Mouse (Mus musculus) C2C12 (cell line): ENCODE measurements at regions not wholly inside any gene's neighbourhood (a gene's known extent, or its start where the extent isn't known, plus 50 kb on each side); places are given as distances from the start of the nearest gene placed in this dataset.

Experiments used
- H3K27me3 ChIP-seq: one replicate; pipeline ENCODE4 v1.6.1; 2011; ENCODE audit not compliant: control insufficient read depth, insufficient read depth, insufficient read length
- H3K36me3 ChIP-seq: one replicate; pipeline ENCODE4 v1.6.1; 2011; ENCODE audit not compliant: control insufficient read depth, insufficient read depth
- H3K4me3 ChIP-seq: one replicate; pipeline ENCODE4 v1.5.1; 2011; ENCODE audit warnings: mild to moderate bottlenecking, control low read depth; ENCODE audit not compliant: poor library complexity, insufficient read depth, severe bottlenecking
- H3K79me2 ChIP-seq: one replicate; pipeline ENCODE4 v1.6.1; 2011; ENCODE audit not compliant: control insufficient read depth, insufficient read depth
- H3K79me3 ChIP-seq: one replicate; pipeline ENCODE4 v1.6.1; 2011; ENCODE audit warnings: low read depth, control low read depth
- H3ac ChIP-seq: one replicate; pipeline ENCODE3; 2011; ENCODE audit warnings: low read depth; ENCODE audit not compliant: control insufficient read depth, insufficient read length
- CEBPB ChIP-seq: IDR thresholded peaks from one replicate; pipeline ENCODE4 v1.6.1; 2011; ENCODE audit warnings: low read depth, mild to moderate bottlenecking, control low read depth, moderate library complexity
- CTCF ChIP-seq: IDR thresholded peaks from one replicate; pipeline ENCODE4 v1.5.1; 2011; ENCODE audit not compliant: control insufficient read depth, insufficient read depth, insufficient read length
- FOSL1 ChIP-seq: IDR thresholded peaks from one replicate; pipeline ENCODE4 v1.8.0; 2011; ENCODE audit warnings: mild to moderate bottlenecking, low read length; ENCODE audit not compliant: poor library complexity, insufficient read depth, severe bottlenecking
- MAX ChIP-seq: IDR thresholded peaks from one replicate; pipeline ENCODE4 v1.6.1; 2011; ENCODE audit warnings: mild to moderate bottlenecking, control low read depth
- MYOD1 ChIP-seq: IDR thresholded peaks from one replicate; pipeline ENCODE4 v1.6.1; 2011; ENCODE audit warnings: low read depth; ENCODE audit not compliant: control insufficient read depth, insufficient read length
- MYOG ChIP-seq: IDR thresholded peaks from one replicate; pipeline ENCODE4 v1.6.1; 2011; ENCODE audit not compliant: control insufficient read depth, insufficient read length; ENCODE audit errors: extremely low read depth
- USF1 ChIP-seq: IDR thresholded peaks from one replicate; pipeline ENCODE4 v1.6.1; 2011; ENCODE audit warnings: low read depth, mild to moderate bottlenecking, control low read depth, moderate library complexity

GRCm38 (mm10) chr16:12694646-12695045 lies 414.8 kb upstream of the Ercc4 start:
- Histone ChIP-seq H3K79me2 (no peaks in the 10 kb centered on the region), H3K79me3 (no peaks in the 10 kb centered on the region), H3ac (no peak overlapping the region), H3K36me3 (no peaks in the 10 kb centered on the region), H3K27me3 (no peaks in the 10 kb centered on the region), H3K4me3 (no peak overlapping the region)
- TF ChIP-seq CEBPB (no peak), MYOG (no peak), FOSL1 (no peak), MYOD1 (no peak), USF1 (no peak), MAX (no peak), CTCF (no peak)

DNA sequence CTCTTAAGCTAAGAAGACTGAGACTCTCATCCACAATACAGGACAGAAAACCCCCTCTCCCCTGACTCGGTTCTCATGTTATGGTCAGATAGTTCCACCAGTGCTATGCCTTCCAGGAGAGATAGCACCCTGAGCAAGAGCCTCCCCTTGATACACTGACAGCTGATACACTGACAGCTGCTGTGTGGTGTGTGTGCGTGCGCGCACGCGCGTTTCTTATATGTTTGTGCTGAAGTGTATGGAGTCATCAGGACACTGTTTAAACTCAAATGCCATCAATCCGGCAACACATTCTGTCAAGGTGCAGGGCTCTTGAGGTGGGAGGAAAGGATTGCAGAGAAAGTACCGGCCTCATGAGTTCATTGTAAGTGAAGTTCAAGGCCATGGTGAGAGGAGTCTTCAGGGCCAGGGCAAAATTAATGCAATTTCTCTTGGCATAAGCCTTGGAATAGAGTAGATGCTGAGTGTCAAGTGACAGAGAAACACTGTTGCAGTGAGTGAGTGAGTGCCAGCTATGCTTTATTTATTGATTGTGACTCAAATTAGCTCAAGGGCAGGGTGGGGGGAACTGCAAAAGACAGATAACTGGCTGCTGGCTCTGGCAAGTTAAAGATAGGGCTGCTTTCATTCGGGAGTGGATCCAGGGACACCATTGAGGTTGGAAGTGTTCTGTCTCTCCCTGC lies 412.4 kb upstream of the Ercc4 start:
- Histone ChIP-seq H3K79me3 (no peaks in the 10 kb centered on the region), H3K4me3 (no peak overlapping the region), H3K27me3 (no peaks in the 10 kb centered on the region), H3K36me3 (no peaks in the 10 kb centered on the region), H3ac (no peak overlapping the region), H3K79me2 (no peaks in the 10 kb centered on the region)
- no peak for TF ChIP-seq CTCF
- TF ChIP-seq MYOG = no peak
- no peak for TF ChIP-seq MYOD1
- TF ChIP-seq USF1 = no peak

DNA sequence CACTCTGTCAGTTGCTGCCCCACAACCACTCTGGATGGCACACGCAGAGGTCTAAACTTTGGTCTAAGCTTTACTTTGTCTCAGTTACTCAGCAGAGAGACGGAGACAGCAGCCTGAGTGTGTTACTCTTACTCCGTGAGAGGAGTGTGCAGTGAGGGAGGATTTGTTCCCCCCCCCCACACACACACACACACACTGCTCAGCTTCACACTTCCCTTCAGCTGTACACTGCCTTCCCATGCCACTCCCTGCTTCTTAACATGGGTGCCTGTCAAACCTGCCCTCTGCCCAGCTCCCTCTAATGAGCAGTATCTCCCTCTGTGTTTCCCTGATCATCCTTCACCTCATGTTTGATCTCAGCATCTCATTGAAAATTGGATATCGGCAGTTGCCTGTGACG lies 409.9 kb upstream of the Ercc4 start:
- no peak for TF ChIP-seq CTCF
- no peak for TF ChIP-seq FOSL1
- TF ChIP-seq USF1 = no peak
- TF ChIP-seq CEBPB = no peak
- no peak for TF ChIP-seq MYOD1
- no peak for TF ChIP-seq MAX
- TF ChIP-seq MYOG = no peak
- Histone ChIP-seq H3K36me3 (no peaks in the 10 kb centered on the region), H3K79me3 (no peaks in the 10 kb centered on the region)

GRCm38 (mm10) chr16:12700088-12700487 lies 409.4 kb upstream of the Ercc4 start:
- Histone ChIP-seq H3K4me3 (no peak overlapping the region), H3ac (no peak overlapping the region), H3K79me2 (no peaks in the 10 kb centered on the region), H3K79me3 (no peaks in the 10 kb centered on the region), H3K36me3 (no peaks in the 10 kb centered on the region), H3K27me3 (no peaks in the 10 kb centered on the region)
- no peak for TF ChIP-seq USF1
- TF ChIP-seq MYOD1 = no peak
- no peak for TF ChIP-seq CEBPB
- no peak for TF ChIP-seq CTCF
- no peak for TF ChIP-seq MYOG
- TF ChIP-seq MAX = no peak
- TF ChIP-seq FOSL1 = no peak

More for the DNA sequence above, 409.9 kb upstream of the Ercc4 start:
- Histone ChIP-seq H3K4me3 (no peak overlapping the region), H3K79me2 (no peaks in the 10 kb centered on the region), H3K27me3 (no peaks in the 10 kb centered on the region), H3ac (no peak overlapping the region)

GRCm38 (mm10) chr16:12703818-12704590 lies 405.5 kb upstream of the Ercc4 start:
- TF ChIP-seq MAX (no peak), MYOG (no peak), FOSL1 (no peak), CTCF (no peak), MYOD1 (no peak), CEBPB (no peak)
- Histone ChIP-seq H3K36me3 (no peaks in the 10 kb centered on the region), H3K79me3 (no peaks in the 10 kb centered on the region), H3K4me3 (no peak overlapping the region), H3K27me3 (no peaks in the 10 kb centered on the region), H3ac (no peak overlapping the region), H3K79me2 (no peaks in the 10 kb centered on the region)
